Mouse (Mus musculus) lung, postnatal 14 days (tissue): ENCODE data around the gene Rere.
A peak's percentile ranks its signal among the peaks of the same experiment; 100 is the strongest.
"Not testable (repeated sequence)": the region's sequence is repeated elsewhere in the genome, so short reads cannot be mapped to it uniquely, and the experiment has no call there.

ENCODE experiments used
- DNase-seq: peaks from one replicate; pipeline ENCODE4 v3.0.0; 2021

The Rere gene

GRCm38 (mm10) chr4:150472751-150473436 is 191.4 kb downstream of the Rere start:
- DNase-seq = no peak

- DNase-seq = no peak
Observed at GRCm38 (mm10) chr4:150473437-150474070, 192.1 kb downstream of the Rere start.

- no peak for DNase-seq
Observed at GRCm38 (mm10) chr4:150474086-150474485, 192.6 kb downstream of the Rere start.

GRCm38 (mm10) chr4:150476258-150476657 is 194.8 kb downstream of the Rere start:
- DNase-seq = no peak

GRCm38 (mm10) chr4:150478006-150478405 is 196.6 kb downstream of the Rere start:
- no peak for DNase-seq

GRCm38 (mm10) chr4:150483081-150483480 is 201.6 kb downstream of the Rere start:
- not testable (repeated sequence) for DNase-seq

GRCm38 (mm10) chr4:150486097-150486496 is 204.7 kb downstream of the Rere start:
- DNase-seq = no peak

GRCm38 (mm10) chr4:150487109-150487508 is 205.7 kb downstream of the Rere start:
- DNase-seq = no peak

- DNase-seq = peak; percentile 77
Observed at GRCm38 (mm10) chr4:150488096-150488748, 206.8 kb downstream of the Rere start.

- no peak for DNase-seq
Observed at GRCm38 (mm10) chr4:150488767-150489166, 207.3 kb downstream of the Rere start.

- no peak for DNase-seq
Observed at GRCm38 (mm10) chr4:150490050-150490449, 208.6 kb downstream of the Rere start.

- no peak for DNase-seq
Observed at GRCm38 (mm10) chr4:150491710-150492109, 210.3 kb downstream of the Rere start.

- no peak for DNase-seq
Observed at GRCm38 (mm10) chr4:150493258-150493937, 212.0 kb downstream of the Rere start.

GRCm38 (mm10) chr4:150493938-150494330 is 212.5 kb downstream of the Rere start:
- DNase-seq = not testable (repeated sequence)

- DNase-seq = no peak
Observed at GRCm38 (mm10) chr4:150495568-150495967, 214.1 kb downstream of the Rere start.

- no peak for DNase-seq
Observed at GRCm38 (mm10) chr4:150504304-150505021, 223.0 kb downstream of the Rere start.

- DNase-seq = no peak
Observed at GRCm38 (mm10) chr4:150509026-150509712, 227.7 kb downstream of the Rere start.

GRCm38 (mm10) chr4:150510036-150510435 is 228.6 kb downstream of the Rere start:
- DNase-seq = no peak

- not testable (repeated sequence) for DNase-seq
Observed at GRCm38 (mm10) chr4:150513387-150513786, 231.9 kb downstream of the Rere start.

GRCm38 (mm10) chr4:150516201-150516600 is 234.8 kb downstream of the Rere start:
- DNase-seq = no peak

- DNase-seq = no peak
Observed at GRCm38 (mm10) chr4:150517381-150517780, 235.9 kb downstream of the Rere start.

- DNase-seq = no peak
Observed at GRCm38 (mm10) chr4:150518826-150519225, 237.4 kb downstream of the Rere start.
